Mouse (Mus musculus): ENCODE data around the gene Rxfp4.

The Rxfp4 gene

GRCm38 (mm10) chr3:88652846-88653515, at the start of gene Rxfp4:
Rxfp4 (minus strand) TSS chr3:88653142.
- no peak for DNase-seq

DNA sequence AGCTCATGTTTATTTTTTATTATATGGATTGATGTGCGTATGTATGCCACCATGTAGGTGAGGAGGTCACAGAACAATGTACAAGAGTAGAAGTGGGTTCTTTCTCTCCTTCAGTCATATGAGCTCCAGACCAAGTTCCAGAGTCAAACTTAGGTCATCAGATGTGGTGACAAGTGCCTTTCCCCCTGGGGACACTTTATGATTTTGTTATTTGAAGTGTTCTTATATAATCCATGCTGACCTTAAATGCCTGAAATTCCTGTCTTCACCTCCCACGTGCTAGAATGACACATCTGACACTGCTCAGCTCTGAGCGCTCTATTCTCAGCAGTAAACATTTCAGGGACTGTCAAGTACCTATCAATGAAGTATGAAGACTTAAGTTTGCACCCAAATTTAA, 48.3 kb upstream of the Rxfp4 start:
- DNase-seq, result no peak

DNA sequence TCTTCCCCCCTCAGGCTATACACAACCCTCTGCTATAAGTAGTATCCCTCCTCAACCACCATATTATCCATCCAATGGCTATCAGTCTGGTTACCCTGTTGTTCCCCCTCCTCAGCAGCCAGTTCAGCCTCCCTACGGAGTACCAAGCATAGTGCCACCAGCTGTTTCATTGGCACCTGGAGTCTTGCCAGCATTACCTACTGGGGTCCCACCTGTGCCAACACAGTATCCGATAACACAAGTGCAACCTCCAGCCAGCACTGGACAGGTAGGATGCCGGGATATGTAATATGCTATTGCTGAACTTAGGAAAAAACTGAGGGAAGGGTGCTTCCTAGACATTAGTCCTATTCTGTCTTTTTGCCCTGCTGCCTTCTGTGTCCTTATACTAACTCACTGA, 47.3 kb upstream of the Rxfp4 start:
- no peak for DNase-seq

DNA sequence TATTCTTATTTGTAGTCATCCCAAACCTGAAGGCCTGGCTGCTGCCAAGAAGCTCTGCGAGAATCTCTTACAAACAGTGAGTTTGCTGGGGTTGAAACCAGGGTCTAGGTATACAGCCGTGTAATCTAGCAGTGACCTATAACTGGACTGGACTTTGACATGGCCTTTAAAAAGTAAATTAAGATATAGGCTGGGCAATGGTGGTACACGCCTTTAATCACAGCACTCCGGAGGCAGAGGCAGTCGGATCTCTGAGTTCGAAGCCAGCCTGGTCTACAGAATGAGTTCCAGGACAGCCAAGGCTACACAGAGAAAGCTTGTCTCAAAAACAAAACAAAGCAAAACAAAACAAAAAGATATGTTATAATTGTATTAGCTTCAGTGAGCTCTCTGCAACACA, 45.9 kb upstream of the Rxfp4 start:
- no peak for DNase-seq

DNA sequence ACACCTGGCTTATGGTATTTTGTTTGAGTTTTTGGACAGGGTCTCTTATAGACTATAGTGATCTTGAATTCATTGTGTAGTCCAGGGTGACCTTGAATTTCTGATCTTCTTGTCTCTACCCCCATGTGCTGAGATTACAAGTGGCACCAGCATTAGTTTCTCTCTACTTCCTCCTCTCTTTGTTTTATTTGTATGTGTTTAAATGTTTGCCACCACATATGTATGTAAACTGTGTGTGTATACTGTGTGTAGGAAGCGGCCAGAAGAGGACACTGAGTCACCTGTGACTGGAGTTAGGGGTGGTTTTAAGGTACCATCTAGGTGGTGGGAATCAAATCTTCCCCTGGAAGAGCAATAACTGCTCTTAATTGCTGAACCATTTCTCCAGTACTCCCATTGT, 45.1 kb upstream of the Rxfp4 start:
- DNase-seq, result no peak

- DNase-seq, result no peak
Measured at GRCm38 (mm10) chr3:88695545-88695944, 42.6 kb upstream of the Rxfp4 start.

DNA sequence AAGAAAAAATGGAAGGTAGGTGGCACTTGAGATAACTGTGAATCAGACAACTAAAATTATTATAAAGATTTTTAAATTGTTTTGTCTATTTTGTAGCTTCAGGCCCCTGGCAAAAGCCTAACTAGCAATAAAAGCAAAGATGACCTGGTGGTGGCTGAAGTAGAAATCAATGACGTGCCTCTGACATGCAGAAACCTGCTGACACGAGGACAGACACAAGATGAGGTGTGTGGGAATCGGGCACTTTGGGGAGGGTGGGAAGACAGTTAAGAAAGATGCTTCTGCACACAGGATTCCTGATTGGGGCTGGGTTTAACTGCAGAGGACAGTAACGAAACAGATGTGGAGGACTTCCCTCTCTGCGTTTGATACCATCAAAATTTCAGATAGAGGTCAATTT, 36.1 kb upstream of the Rxfp4 start:
- no peak for DNase-seq

- DNase-seq, result no peak
Measured at GRCm38 (mm10) chr3:88686734-88687611, 34.0 kb upstream of the Rxfp4 start.

DNA sequence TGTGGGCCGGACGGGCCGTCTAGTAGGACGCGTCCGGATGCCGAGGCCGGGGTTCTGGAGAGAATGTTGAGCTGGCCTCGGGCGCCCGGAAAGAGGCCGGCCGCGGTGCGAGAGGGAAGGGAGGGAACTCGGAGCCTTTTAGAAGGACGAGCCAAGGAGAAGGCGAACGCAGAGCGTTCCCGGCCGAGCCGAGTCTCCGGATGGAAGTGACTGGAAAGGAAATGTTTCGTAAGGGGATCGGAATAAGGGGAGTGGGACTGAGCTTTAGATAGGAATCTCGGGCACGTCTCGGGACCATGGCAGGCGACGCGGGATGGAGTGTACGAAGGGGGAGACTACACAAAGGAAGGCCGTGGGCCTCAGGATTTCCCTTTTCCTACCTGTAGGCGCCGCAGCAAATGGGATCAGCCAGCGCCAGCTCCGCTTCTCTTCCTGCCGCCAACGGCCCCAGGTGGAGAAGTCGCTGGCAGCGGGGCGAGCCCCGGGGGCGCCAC, 33.1 kb upstream of the Rxfp4 start:
- peak; percentile 71 for DNase-seq

GRCm38 (mm10) chr3:88684980-88685941, 32.3 kb upstream of the Rxfp4 start, which contains the start of gene Khdc4:
Khdc4 (plus strand) TSS chr3:88685803.
- DNase-seq, result peak; percentile 98

GRCm38 (mm10) chr3:88684236-88684979, 31.5 kb upstream of the Rxfp4 start:
- peak; percentile 12 for DNase-seq

GRCm38 (mm10) chr3:88683814-88684213, 30.9 kb upstream of the Rxfp4 start:
- no peak for DNase-seq

- peak; percentile 83 for DNase-seq
Measured at GRCm38 (mm10) chr3:88677399-88677798, 24.5 kb upstream of the Rxfp4 start.

DNA sequence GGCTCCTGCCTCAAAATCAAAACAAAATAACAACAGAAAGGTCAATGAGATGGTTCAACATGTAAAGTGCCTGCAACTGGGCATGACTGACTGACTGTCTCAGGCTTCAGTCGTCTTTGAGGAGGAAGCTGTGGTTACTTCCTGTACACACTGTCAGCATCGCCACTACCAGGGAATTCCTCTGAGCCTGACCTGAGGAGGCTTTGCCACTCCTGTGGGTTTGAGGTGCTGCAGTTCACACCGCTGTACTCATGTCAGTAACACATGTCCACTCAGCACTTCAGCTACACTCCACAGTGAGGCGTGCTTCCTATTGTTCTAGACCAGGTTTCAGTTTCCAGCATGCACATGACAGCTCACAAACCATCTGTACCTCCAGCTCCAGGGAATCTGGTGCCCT, 11.2 kb upstream of the Rxfp4 start:
- DNase-seq, result no peak

GRCm38 (mm10) chr3:88659798-88660197, 6.9 kb upstream of the Rxfp4 start:
- no peak for DNase-seq

- no peak for DNase-seq
Measured at GRCm38 (mm10) chr3:88658441-88659127, 5.6 kb upstream of the Rxfp4 start.

DNA sequence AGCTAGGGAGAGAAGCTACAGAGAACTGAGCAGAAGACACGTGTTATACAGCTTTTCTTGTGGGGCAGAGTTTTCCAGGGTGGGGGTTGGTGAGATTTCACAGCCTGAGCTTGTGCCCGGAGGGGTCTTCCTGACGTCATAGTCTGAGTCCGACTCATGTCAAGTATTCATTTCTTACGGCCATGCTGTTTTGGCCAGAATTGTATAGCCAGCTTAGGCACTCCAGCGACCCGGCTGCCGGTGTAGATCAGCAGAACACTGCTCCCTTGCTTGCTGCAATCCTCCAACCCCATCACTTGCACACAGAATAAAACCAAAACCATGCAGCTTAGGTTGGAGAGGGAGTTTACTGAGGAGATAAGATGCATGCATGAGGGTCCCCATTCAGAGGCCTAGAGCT, 2.7 kb upstream of the Rxfp4 start:
- DNase-seq, result no peak

DNA sequence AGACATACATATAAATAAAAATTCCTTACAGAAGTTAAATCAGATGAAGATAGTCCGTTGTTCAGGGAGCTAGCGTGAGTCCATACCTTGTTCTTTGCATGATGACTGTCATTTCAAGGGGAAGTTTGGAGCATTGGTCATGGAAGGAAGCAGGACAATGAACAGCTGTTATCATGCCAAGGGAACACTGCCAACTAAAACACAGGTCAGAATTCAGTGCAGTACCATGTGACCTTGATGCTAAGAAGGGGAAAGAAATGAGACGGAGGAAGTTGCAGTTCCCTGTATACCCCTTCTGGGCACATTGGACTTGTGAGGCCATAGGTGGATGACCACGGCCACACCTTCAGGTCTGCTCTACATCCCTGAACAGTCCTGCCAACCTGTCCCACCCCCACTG, 1.7 kb upstream of the Rxfp4 start:
- DNase-seq, result peak; percentile 50

DNA sequence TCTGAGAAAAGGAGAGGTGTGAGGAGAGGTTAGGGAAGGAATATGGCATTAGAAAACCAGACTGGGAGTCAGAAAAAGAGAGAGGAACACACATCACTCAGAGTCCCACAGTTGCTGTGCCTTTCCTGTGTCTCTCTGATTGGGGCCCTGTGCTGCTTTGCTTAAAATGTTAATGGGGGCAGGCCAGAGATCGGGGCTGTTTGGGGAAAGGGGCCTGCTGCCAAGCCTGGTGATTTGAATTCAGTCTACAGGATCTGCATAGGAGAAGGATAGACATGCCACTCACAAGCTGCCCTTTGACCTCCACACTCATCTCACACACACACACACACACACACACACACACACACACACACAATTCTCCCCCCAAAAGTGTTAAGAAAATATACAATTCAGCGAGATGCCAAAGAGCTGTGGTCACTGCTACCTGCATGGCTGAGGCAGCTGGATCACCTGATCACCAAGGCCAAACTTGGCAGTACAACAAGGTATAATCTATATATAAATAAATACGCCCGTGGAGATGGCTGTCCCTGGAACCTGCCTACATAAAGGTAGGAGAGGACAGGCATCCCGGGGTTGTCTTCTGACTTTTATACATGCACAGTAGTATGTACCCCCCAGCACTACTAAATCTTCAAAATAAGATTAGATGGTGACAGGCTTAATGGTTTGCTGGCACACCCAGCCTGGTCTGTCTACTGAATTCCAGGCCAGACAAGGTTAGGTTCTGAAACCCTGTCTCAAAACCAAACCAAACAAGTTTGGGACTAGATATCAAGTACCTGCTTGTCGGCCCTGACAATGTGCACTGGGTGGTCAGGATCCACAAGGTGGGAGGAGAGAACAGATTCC, 801 bp upstream of the Rxfp4 start:
- no peak for DNase-seq
